Mouse (Mus musculus): ENCODE measurements around the gene Xpr1.

The Xpr1 gene

DNA sequence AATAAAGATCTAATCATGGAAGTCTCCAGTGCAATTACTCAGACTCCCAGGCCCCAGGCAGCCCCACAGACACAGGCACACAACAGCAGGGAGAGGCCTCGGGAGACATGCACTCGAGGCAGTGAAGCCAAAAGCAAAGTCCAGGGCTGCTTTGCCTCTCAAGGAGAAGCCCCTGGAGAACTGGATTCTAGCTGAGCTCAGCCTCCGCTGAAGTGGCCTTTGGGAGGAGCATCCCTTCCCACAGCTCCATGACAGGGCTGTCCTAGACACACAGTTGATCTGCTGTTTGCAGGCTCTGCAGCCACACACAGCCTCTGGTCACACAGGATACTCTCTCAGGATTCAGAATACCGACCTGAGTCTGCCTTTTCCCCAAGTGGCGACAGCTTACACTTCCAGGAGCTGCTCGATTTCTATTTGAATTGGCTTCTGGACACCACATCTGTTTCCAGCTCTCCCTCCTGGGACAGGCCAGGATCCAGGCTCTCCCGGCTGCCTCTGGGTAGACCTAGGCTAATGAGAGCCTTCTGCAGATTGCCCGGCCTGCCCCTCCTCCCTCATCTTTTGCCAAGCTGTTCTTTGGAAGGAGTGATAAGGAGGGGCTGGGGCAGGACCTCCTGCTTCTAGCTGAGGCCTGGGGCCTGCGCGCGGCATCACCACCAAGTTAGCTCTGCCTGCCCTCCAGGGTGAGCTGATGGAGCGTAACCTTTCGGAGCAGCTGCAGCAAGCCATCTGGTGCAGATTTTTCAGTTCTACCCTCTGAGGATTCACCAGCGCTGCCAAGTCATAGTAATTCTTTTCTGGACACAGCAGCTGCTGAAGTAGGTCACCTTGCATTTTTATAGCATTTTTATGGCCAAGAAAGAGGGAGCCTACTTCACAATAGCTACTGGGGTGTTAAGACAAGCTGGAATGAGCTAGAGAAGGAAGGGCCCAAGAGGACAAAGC is 187.5 kb downstream of the Xpr1 start:
- no peak for DNase-seq (ENCODE audit: low spot score in 2 of 2)

Data from natural killer cell, adult 2 months (primary cell).